ENCODE assay signal across 8 mouse cellular contexts in the genomic region with DNA sequence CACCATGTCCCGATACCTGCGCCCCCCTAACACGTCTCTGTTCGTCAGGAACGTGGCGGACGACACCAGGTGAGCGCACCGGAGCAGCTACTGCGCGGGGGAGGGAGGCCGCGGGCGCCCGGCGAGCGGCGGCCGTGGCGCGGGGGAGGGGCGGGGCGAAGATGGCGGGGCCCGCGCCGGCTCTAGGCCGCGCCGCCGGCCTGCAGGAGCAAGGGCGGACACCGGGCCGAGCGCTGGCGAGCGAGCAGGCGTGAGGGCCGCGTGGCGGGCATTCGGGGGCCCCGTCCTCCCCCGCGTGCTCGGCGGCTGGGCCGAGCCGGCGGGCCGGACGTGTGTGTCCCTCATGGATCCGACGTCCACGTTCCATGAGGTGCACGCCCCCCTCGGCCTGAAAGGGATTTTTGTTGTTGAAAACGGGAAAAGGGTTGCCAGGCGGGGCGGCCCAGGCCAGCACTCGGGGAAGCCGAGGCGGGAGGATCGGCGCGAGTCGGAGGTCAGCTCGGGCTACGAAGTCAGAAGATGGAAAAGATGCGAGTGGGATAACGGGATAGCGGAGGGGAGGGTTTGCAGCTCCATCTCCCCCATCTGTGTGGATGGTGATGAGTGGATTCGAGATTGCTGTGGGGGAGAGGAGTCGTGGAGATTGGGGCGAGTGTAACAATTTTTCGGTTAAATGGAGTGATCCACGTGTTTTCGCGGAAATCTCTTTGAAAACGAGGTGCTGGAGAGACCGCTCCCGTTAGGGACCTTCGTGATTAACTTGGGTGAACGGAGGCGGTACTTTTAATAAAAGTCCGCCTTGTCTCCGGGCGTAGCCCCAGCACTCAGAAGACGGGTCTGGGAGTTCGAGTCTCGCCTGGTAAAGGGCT. TPM values are rescaled to one million over a fixed set of nuclear protein-coding genes. Genes with fewer than 3 reads are reported as not detected.
DNase-seq lines count a peak whose midpoint lies in the region; ATAC-seq and TF ChIP-seq lines count a peak whose summit lies in the region.

No protein-coding gene starts in this region.

- peak overlapping the region; percentile 91 for H3K9ac ChIP-seq in intestine, embryonic 15.5 days
- peak overlapping the region; percentile 87 for H3K9ac ChIP-seq in limb, embryonic 15.5 days
- peak overlapping the region; percentile 97 for H3K9ac ChIP-seq in midbrain, embryonic 15.5 days
- peak overlapping the region; percentile 97 for H3K9ac ChIP-seq in stomach, embryonic 15.5 days

- peak; percentile 81 for ATAC-seq in intestine, embryonic 15.5 days
- ATAC-seq in limb, embryonic 15.5 days (ENCODE audit: insufficient number of reproducible peaks, low FRiP score, low TSS enrichment, low read depth): peak; percentile 75
- ATAC-seq in midbrain, embryonic 15.5 days (replicated peaks): peak; percentile 83
- peak; percentile 74 for ATAC-seq in stomach, embryonic 15.5 days (ENCODE audit: insufficient read depth, low FRiP score, low read depth)

- no peak for TF ChIP-seq POLR2A in cortical plate, adult 2 months (IDR thresholded peaks at IDR 0.05; ENCODE audit: extremely low read depth, insufficient read depth, low read length)

- peaks cover 1% of the 10 kb centered on the region; the same call in 1 of the 2 replicates for H3K4me1 ChIP-seq in cortical plate, adult 2 months (ENCODE audit: control insufficient read depth, insufficient read depth, low read length)
- peaks cover 14% of the 10 kb centered on the region for H3K4me1 ChIP-seq in intestine, embryonic 15.5 days (replicated peaks)
- H3K4me1 ChIP-seq in limb, embryonic 15.5 days: peaks cover 33% of the 10 kb centered on the region
- H3K4me1 ChIP-seq in midbrain, embryonic 15.5 days: peaks cover 52% of the 10 kb centered on the region
- H3K4me1 ChIP-seq in stomach, embryonic 15.5 days: peaks cover 22% of the 10 kb centered on the region

- H3K4me3 ChIP-seq in cortical plate, adult 2 months (ENCODE audit: insufficient read depth, low read length): peak overlapping the region; percentile 77
- peak overlapping the region; percentile 92 for H3K4me3 ChIP-seq in intestine, embryonic 15.5 days (replicated peaks)
- H3K4me3 ChIP-seq in limb, embryonic 15.5 days: peak overlapping the region; percentile 94
- H3K4me3 ChIP-seq in midbrain, embryonic 15.5 days: peak overlapping the region; percentile 83
- peak overlapping the region; percentile 90 for H3K4me3 ChIP-seq in stomach, embryonic 15.5 days (replicated peaks)

- H3K9me3 ChIP-seq in intestine, embryonic 15.5 days: no peaks in the 10 kb centered on the region
- no peaks in the 10 kb centered on the region for H3K9me3 ChIP-seq in limb, embryonic 15.5 days
- no peaks in the 10 kb centered on the region for H3K9me3 ChIP-seq in midbrain, embryonic 15.5 days
- no peaks in the 10 kb centered on the region for H3K9me3 ChIP-seq in stomach, embryonic 15.5 days

- H3K27ac ChIP-seq in cortical plate, adult 2 months (ENCODE audit: insufficient read depth, low read length): peak overlapping the region; percentile 96
- peak overlapping the region; percentile 98 for H3K27ac ChIP-seq in intestine, embryonic 15.5 days
- H3K27ac ChIP-seq in limb, embryonic 15.5 days: peak overlapping the region; percentile 99
- H3K27ac ChIP-seq in midbrain, embryonic 15.5 days: peak overlapping the region; percentile 95
- H3K27ac ChIP-seq in stomach, embryonic 15.5 days: peak overlapping the region; percentile 100

- H3K36me3 ChIP-seq in intestine, embryonic 15.5 days: no peaks in the 10 kb centered on the region
- H3K36me3 ChIP-seq in limb, embryonic 15.5 days: no peaks in the 10 kb centered on the region
- no peaks in the 10 kb centered on the region for H3K36me3 ChIP-seq in midbrain, embryonic 15.5 days (replicated peaks)
- no peaks in the 10 kb centered on the region; the same call in 1 of the 2 replicates for H3K36me3 ChIP-seq in stomach, embryonic 15.5 days

- H3K4me2 ChIP-seq in intestine, embryonic 15.5 days (replicated peaks): peak overlapping the region; percentile 63
- peak overlapping the region; percentile 59 for H3K4me2 ChIP-seq in limb, embryonic 15.5 days
- peak overlapping the region; percentile 57 for H3K4me2 ChIP-seq in midbrain, embryonic 15.5 days
- H3K4me2 ChIP-seq in stomach, embryonic 15.5 days: peak overlapping the region; percentile 59

- TF ChIP-seq CTCF in cortical plate, adult 2 months (IDR thresholded peaks at IDR 0.05; ENCODE audit: extremely low read depth, insufficient read depth, low read length): no peak

- peak; percentile 42 to 44 for DNase-seq in left cerebral cortex, adult 18-20 months (ENCODE audit: low spot score in 2 of 2)
- DNase-seq in left cerebral cortex, adult 11 months (ENCODE audit: low spot score): no peak
- DNase-seq in gastrocnemius, postnatal 25 days: peak; percentile 64

- under 1% methylated on average over 83 of the region's 91 CpGs for WGBS in intestine, embryonic 15.5 days
- WGBS in limb, embryonic 15.5 days: under 1% methylated on average over 88 of the region's 91 CpGs
- WGBS in midbrain, embryonic 15.5 days: under 1% methylated on average over 55 of the region's 91 CpGs
- WGBS in stomach, embryonic 15.5 days: under 1% methylated on average over 87 of the region's 91 CpGs

- H3K27me3 ChIP-seq in intestine, embryonic 15.5 days (replicated peaks): no peaks in the 10 kb centered on the region
- no peaks in the 10 kb centered on the region for H3K27me3 ChIP-seq in limb, embryonic 15.5 days
- no peaks in the 10 kb centered on the region for H3K27me3 ChIP-seq in midbrain, embryonic 15.5 days (replicated peaks)
- no peaks in the 10 kb centered on the region for H3K27me3 ChIP-seq in stomach, embryonic 15.5 days (replicated peaks)

RNA-seq across cellular contexts. Expression of gene Srsf10, which starts 0.9 kb away (rescaled TPM):
- total RNA-seq in left cerebral cortex, adult 18-20 months (2021): 10 to 100 TPM; 72.3 to 76.1 TPM
- polyA plus RNA-seq in cortical plate, adult 2 months (2012; rRNA removed): 49.1 and 54.7 TPM in 2 replicates
- total RNA-seq in gastrocnemius, postnatal 25 days (2021): 10 to 100 TPM; 22.6 to 25.2 TPM
- polyA plus RNA-seq in intestine, embryonic 15.5 days (2015; fragmentation: Nextera tagmentation; extraction: Ambion mirVana): 177 and 214 TPM in 2 replicates
- 208 and 209 TPM in 2 replicates for polyA plus RNA-seq in limb, embryonic 15.5 days (2015; fragmentation: Nextera tagmentation; extraction: Ambion mirVana)
- 183 and 190 TPM in 2 replicates for polyA plus RNA-seq in midbrain, embryonic 15.5 days (2015; fragmentation: Nextera tagmentation; extraction: Ambion mirVana)
- polyA plus RNA-seq in stomach, embryonic 15.5 days (2015; fragmentation: Nextera tagmentation; extraction: Ambion mirVana): 204 and 211 TPM in 2 replicates

RNA-seq across cellular contexts. Expression of gene Pnrc2, which starts 17.2 kb away (rescaled TPM):
- total RNA-seq in left cerebral cortex, adult 18-20 months (2021): 10 to 100 TPM; 39.6 to 52.7 TPM
- 55.4 and 61.0 TPM in 2 replicates for polyA plus RNA-seq in cortical plate, adult 2 months (2012; rRNA removed)
- total RNA-seq in gastrocnemius, postnatal 25 days (2021): 10 to 100 TPM; 25.7 to 36.4 TPM
- polyA plus RNA-seq in intestine, embryonic 15.5 days (2015; fragmentation: Nextera tagmentation; extraction: Ambion mirVana): 164 and 177 TPM in 2 replicates
- 160 TPM in 2 replicates for polyA plus RNA-seq in limb, embryonic 15.5 days (2015; fragmentation: Nextera tagmentation; extraction: Ambion mirVana)
- 92.1 and 96.0 TPM in 2 replicates for polyA plus RNA-seq in midbrain, embryonic 15.5 days (2015; fragmentation: Nextera tagmentation; extraction: Ambion mirVana)
- polyA plus RNA-seq in stomach, embryonic 15.5 days (2015; fragmentation: Nextera tagmentation; extraction: Ambion mirVana): 172 and 178 TPM in 2 replicates

RNA-seq across cellular contexts. Expression of gene Cnr2, which starts 38.7 kb away (rescaled TPM):
- not detected for total RNA-seq in left cerebral cortex, adult 18-20 months (2021)
- polyA plus RNA-seq in cortical plate, adult 2 months (2012; rRNA removed): 0.11 and 0.15 TPM in 2 replicates
- under 1 TPM; 0.08 to 0.10 TPM for total RNA-seq in gastrocnemius, postnatal 25 days (2021)
- polyA plus RNA-seq in intestine, embryonic 15.5 days (2015; fragmentation: Nextera tagmentation; extraction: Ambion mirVana): 0.28 and 0.42 TPM in 2 replicates
- polyA plus RNA-seq in limb, embryonic 15.5 days (2015; fragmentation: Nextera tagmentation; extraction: Ambion mirVana): 0.89 and 1.1 TPM in 2 replicates
- polyA plus RNA-seq in midbrain, embryonic 15.5 days (2015; fragmentation: Nextera tagmentation; extraction: Ambion mirVana): 0.19 TPM in 1 of 2 replicates, not detected in the other
- polyA plus RNA-seq in stomach, embryonic 15.5 days (2015; fragmentation: Nextera tagmentation; extraction: Ambion mirVana): 0.71 and 0.90 TPM in 2 replicates
